Comparison of ENCODE assay signal across 23 mouse cellular contexts in genomic region chr16:14840786-14841185, GRCm38 (mm10).
DNase-seq lines count a peak whose midpoint lies in the region; ATAC-seq and TF ChIP-seq lines count a peak whose summit lies in the region.
"Had no signal": no experiment of that assay in that cellular context is flagged by ENCODE, and none has a peak within 500 bp of the region (broad histone marks: within the 10 kb centered on the region; RNA-seq: fewer than 3 reads in every experiment).

No protein-coding gene starts in this region.

- H3K27ac ChIP-seq in kidney, adult 2 months (ENCODE audit: insufficient read depth, low read depth, low read length) = no peak overlapping the region
- no peak overlapping the region for H3K27ac ChIP-seq in kidney, embryonic 16.5 days (ENCODE audit: low read length)
- no peak overlapping the region for H3K27ac ChIP-seq in stomach, postnatal 0 days (replicated peaks)
- H3K27ac ChIP-seq: gastrocnemius, adult 2 months; heart, embryonic 10.5 days; heart, embryonic 13.5 days; hindbrain, embryonic 13.5 days had no signal

- TF ChIP-seq EP300 in stomach, postnatal 0 days (optimal IDR thresholded peaks at IDR 0.05) = no peak

- H3K27me3 ChIP-seq in kidney, adult 2 months (replicated peaks; ENCODE audit: control insufficient read depth, insufficient read depth, low read length) = no peaks in the 10 kb centered on the region
- H3K27me3 ChIP-seq in kidney, embryonic 16.5 days (ENCODE audit: insufficient read depth, low read length) = no peaks in the 10 kb centered on the region
- no peaks in the 10 kb centered on the region for H3K27me3 ChIP-seq in stomach, postnatal 0 days (ENCODE audit: control insufficient read depth, insufficient read depth, low read length)
- H3K27me3 ChIP-seq: heart, embryonic 13.5 days; hindbrain, embryonic 13.5 days had no signal

- TF ChIP-seq CTCF in kidney, adult 2 months (conservative IDR thresholded peaks at IDR 0.05; ENCODE audit: insufficient read depth, insufficient read length, low read depth, low read length) = no peak
- peak; percentile 30; the same call in 1 of the 2 replicates for TF ChIP-seq CTCF in stomach, postnatal 0 days (IDR thresholded peaks at IDR 0.05; ENCODE audit: low read depth)

- ATAC-seq in kidney, embryonic 16.5 days (ENCODE audit: low FRiP score, low TSS enrichment) = no peak
- no peak for ATAC-seq in stomach, postnatal 0 days (ENCODE audit: low FRiP score, low TSS enrichment)
- no peak for ATAC-seq in granulocyte monocyte progenitor cell, adult 5-6 weeks (replicated peaks; ENCODE audit: poor library complexity, severe bottlenecking)
- ATAC-seq: activated CD4-positive, CD25-positive, alpha-beta regulatory T cell, adult 4 months; forebrain, embryonic 14.5 days; forebrain, postnatal 0 days; hindbrain, embryonic 16.5 days had no signal

- H3K36me3 ChIP-seq in kidney, adult 2 months (ENCODE audit: control insufficient read depth, insufficient read depth, low read length) = no peaks in the 10 kb centered on the region
- no peaks in the 10 kb centered on the region for H3K36me3 ChIP-seq in kidney, embryonic 16.5 days (ENCODE audit: insufficient read depth, low read length)
- H3K36me3 ChIP-seq in stomach, postnatal 0 days (ENCODE audit: control insufficient read depth, insufficient read depth, low read length) = no peaks in the 10 kb centered on the region
- H3K36me3 ChIP-seq: heart, embryonic 10.5 days; heart, embryonic 13.5 days; hindbrain, embryonic 13.5 days had no signal

- H3K4me1 ChIP-seq in kidney, adult 2 months (ENCODE audit: control insufficient read depth, insufficient read depth, low read length) = no peaks in the 10 kb centered on the region
- H3K4me1 ChIP-seq in kidney, embryonic 16.5 days (ENCODE audit: insufficient read depth, low read length) = no peaks in the 10 kb centered on the region
- no peaks in the 10 kb centered on the region for H3K4me1 ChIP-seq in stomach, postnatal 0 days (replicated peaks; ENCODE audit: control insufficient read depth, insufficient read depth)
- H3K4me1 ChIP-seq: heart, embryonic 10.5 days; heart, embryonic 13.5 days; hindbrain, embryonic 13.5 days had no signal

- H3K9me3 ChIP-seq in kidney, embryonic 16.5 days (ENCODE audit: low read length) = no peaks in the 10 kb centered on the region
- no peaks in the 10 kb centered on the region for H3K9me3 ChIP-seq in stomach, postnatal 0 days (ENCODE audit: control insufficient read depth, low read length)
- H3K9me3 ChIP-seq: heart, embryonic 10.5 days; heart, embryonic 13.5 days; hindbrain, embryonic 13.5 days had no signal

- H3K9ac ChIP-seq in kidney, embryonic 16.5 days (replicated peaks; ENCODE audit: low read length) = no peak overlapping the region
- no peak overlapping the region for H3K9ac ChIP-seq in stomach, postnatal 0 days (ENCODE audit: low read length)
- H3K9ac ChIP-seq: forebrain, postnatal 0 days; heart, embryonic 13.5 days; hindbrain, embryonic 13.5 days had no signal

- no peak overlapping the region for H3K4me2 ChIP-seq in kidney, embryonic 16.5 days (replicated peaks; ENCODE audit: low read depth, low read length)
- H3K4me2 ChIP-seq in stomach, postnatal 0 days (replicated peaks; ENCODE audit: low read depth) = no peak overlapping the region
- H3K4me2 ChIP-seq: heart, embryonic 13.5 days; hindbrain, embryonic 13.5 days had no signal

- H3K4me3 ChIP-seq in kidney, adult 2 months (ENCODE audit: insufficient read depth, low read depth, low read length) = no peak overlapping the region
- no peak overlapping the region for H3K4me3 ChIP-seq in kidney, embryonic 16.5 days (ENCODE audit: low read length)
- no peak overlapping the region for H3K4me3 ChIP-seq in stomach, postnatal 0 days (ENCODE audit: low read depth, low read length)
- H3K4me3 ChIP-seq: gastrocnemius, adult 2 months; heart, embryonic 10.5 days; heart, embryonic 13.5 days; hindbrain, embryonic 13.5 days had no signal

- peak; percentile 71 for DNase-seq in kidney, adult 2 months
- peak; percentile 3 to 17 for DNase-seq in kidney, postnatal 36 days
- no peak for DNase-seq in kidney, adult 11 months
- peak; percentile 18 for DNase-seq in fibroblast of lung, adult 2 months (ENCODE audit: low read depth)
- DNase-seq in stomach, postnatal 0 days (ENCODE audit: low spot score) = no peak
- DNase-seq: adrenal gland, adult 8-10 months; adrenal gland, postnatal 25 days; cerebellum, adult 18-20 months; cerebellum, adult 9-10 months; cerebellum, postnatal 14 days; forebrain, postnatal 0 days; gastrocnemius, adult 2 months; gastrocnemius, postnatal 14 days; heart, adult 18-20 months; heart, postnatal 14 days had no signal

- no peak for TF ChIP-seq POLR2A in kidney, adult 2 months (IDR thresholded peaks at IDR 0.05; ENCODE audit: low read depth, low read length)

Comparison
In these comparisons a context has a peak if more than half of its experiments do, and no peak if none do; other contexts are left out.
1. DNase-seq: peak in kidney, adult 2 months (single experiment), kidney, postnatal 36 days (2 of 2) and fibroblast of lung, adult 2 months (single experiment); none in kidney, adult 11 months (single experiment) and stomach, postnatal 0 days (single experiment).